Mouse (Mus musculus): ENCODE data around the gene Dnaaf3. TPM values are rescaled to one million over a fixed set of nuclear protein-coding genes. Genes with fewer than 3 reads are reported as not detected.

The Dnaaf3 gene
- total and polyA plus RNA-seq, 2 experiments from 2014 or later: 2.0 to 2.2 TPM

GRCm38 (mm10) chr7:4504646-4505435 is 27.4 kb downstream of the Dnaaf3 start:
- 67% methylated on average over 11 of the region's 11 CpGs for WGBS
- Histone ChIP-seq H3K4me2 (ENCODE audit: low read depth) (no peak overlapping the region), H3K9me3 (ENCODE audit: low read length) (no peaks in the 10 kb centered on the region), H3K4me3 (ENCODE audit: low read depth, low read length) (no peak overlapping the region), H3K9ac (no peak overlapping the region), H3K36me3 (ENCODE audit: insufficient read depth) (no peaks in the 10 kb centered on the region), H3K27me3 (ENCODE audit: insufficient read depth, low read length) (no peaks in the 10 kb centered on the region), H3K27ac (ENCODE audit: low read depth, low read length) (no peak overlapping the region), H3K4me1 (ENCODE audit: insufficient read depth) (peaks cover 6% of the 10 kb centered on the region; the same call in 1 of the 2 replicates)
- no peak for DNase-seq
- ATAC-seq: no peak
- TF ChIP-seq CTCF (IDR thresholded peaks at IDR 0.05; ENCODE audit: low read depth): no peak

GRCm38 (mm10) chr7:4503858-4504257 is 28.4 kb downstream of the Dnaaf3 start:
- H3K27ac ChIP-seq (ENCODE audit: low read depth, low read length): no peak overlapping the region
- no peak overlapping the region for H3K4me3 ChIP-seq (ENCODE audit: low read depth, low read length)
- H3K36me3 ChIP-seq (ENCODE audit: insufficient read depth): no peaks in the 10 kb centered on the region
- no peak for ATAC-seq
- peaks cover 12% of the 10 kb centered on the region; the same call in 1 of the 2 replicates for H3K4me1 ChIP-seq (ENCODE audit: insufficient read depth)
- H3K9me3 ChIP-seq (ENCODE audit: low read length): no peaks in the 10 kb centered on the region
- no peak overlapping the region for H3K9ac ChIP-seq
- no peak for TF ChIP-seq CTCF (IDR thresholded peaks at IDR 0.05; ENCODE audit: low read depth)
- no peak for DNase-seq
- WGBS: 84% methylated on average over 5 of the region's 5 CpGs
- no peak overlapping the region for H3K4me2 ChIP-seq (ENCODE audit: low read depth)
- H3K27me3 ChIP-seq (ENCODE audit: insufficient read depth, low read length): no peaks in the 10 kb centered on the region

- H3K36me3 ChIP-seq (ENCODE audit: insufficient read depth): no peaks in the 10 kb centered on the region
- H3K4me3 ChIP-seq (ENCODE audit: low read depth, low read length): no peak overlapping the region
- H3K27ac ChIP-seq (ENCODE audit: low read depth, low read length): no peak overlapping the region
- no peaks in the 10 kb centered on the region for H3K27me3 ChIP-seq (ENCODE audit: insufficient read depth, low read length)
- no peak overlapping the region for H3K4me2 ChIP-seq (ENCODE audit: low read depth)
- ATAC-seq (no peak), DNase-seq (no peak)
- H3K4me1 ChIP-seq (ENCODE audit: insufficient read depth): peaks cover 19% of the 10 kb centered on the region; the same call in 1 of the 2 replicates
- TF ChIP-seq CTCF (IDR thresholded peaks at IDR 0.05; ENCODE audit: low read depth): no peak
- WGBS: 78% methylated on average over 4 of the region's 4 CpGs
- H3K9ac ChIP-seq: no peak overlapping the region
- no peaks in the 10 kb centered on the region for H3K9me3 ChIP-seq (ENCODE audit: low read length)
Measured at GRCm38 (mm10) chr7:4503100-4503499, 29.2 kb downstream of the Dnaaf3 start.

DNA sequence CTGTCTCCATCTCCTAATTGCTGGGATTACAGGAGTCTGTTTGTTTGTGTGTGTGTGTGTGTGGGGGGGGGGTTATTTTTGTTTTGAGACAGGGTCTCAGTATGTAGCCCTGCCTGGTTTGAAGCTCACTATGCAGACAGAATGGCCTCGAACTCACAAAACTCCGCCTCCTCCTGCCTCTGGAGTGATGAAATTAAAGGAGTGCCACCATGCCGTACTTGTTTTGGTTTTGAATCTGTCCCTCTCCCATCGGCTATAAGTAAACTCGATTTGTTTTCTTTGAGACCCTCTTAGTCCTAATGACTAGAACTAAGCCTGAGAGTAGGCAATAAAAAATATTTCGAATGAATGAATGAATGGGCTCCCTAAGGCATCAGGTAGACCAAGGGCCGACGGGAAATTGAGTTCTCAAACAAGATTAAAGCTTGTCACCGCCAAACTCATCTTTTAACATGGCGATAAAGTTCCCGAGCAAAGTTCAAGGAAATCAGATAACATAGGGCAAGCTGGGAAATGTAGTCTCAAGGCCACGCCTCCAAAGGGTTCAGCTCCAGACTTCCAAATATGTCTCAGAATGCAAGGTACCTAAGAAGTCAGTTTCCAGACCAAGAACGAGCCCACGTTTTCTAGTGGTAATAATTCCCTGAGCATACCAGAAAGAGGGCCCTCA is 29.7 kb downstream of the Dnaaf3 start:
- Histone ChIP-seq H3K4me3 (ENCODE audit: low read depth, low read length) (peak overlapping the region; percentile 83), H3K9ac (peak overlapping the region; percentile 85; the same call in 1 of the 2 replicates), H3K9me3 (ENCODE audit: low read length) (no peaks in the 10 kb centered on the region), H3K36me3 (ENCODE audit: insufficient read depth) (no peaks in the 10 kb centered on the region), H3K4me1 (ENCODE audit: insufficient read depth) (peaks cover 19% of the 10 kb centered on the region; the same call in 1 of the 2 replicates), H3K27ac (ENCODE audit: low read depth, low read length) (no peak overlapping the region), H3K4me2 (ENCODE audit: low read depth) (peak overlapping the region; percentile 69), H3K27me3 (ENCODE audit: insufficient read depth, low read length) (no peaks in the 10 kb centered on the region)
- ATAC-seq (peak; percentile 23; the same call in 1 of the 2 replicates), DNase-seq (peak; percentile 69)
- TF ChIP-seq CTCF (IDR thresholded peaks at IDR 0.05; ENCODE audit: low read depth): no peak
- 9% methylated on average over 14 of the region's 14 CpGs for WGBS

GRCm38 (mm10) chr7:4501558-4502397 is 30.5 kb downstream of the Dnaaf3 start, which contains the start of gene Ppp1r12c:
Gene Ppp1r12c, minus strand, starts transcription at chr7:4501680.
- H3K27ac ChIP-seq (ENCODE audit: low read depth, low read length): peak within 1 kb of the TSS; percentile 88
- H3K4me1 ChIP-seq (ENCODE audit: insufficient read depth): peaks cover 19% of the 10 kb centered on the region; the same call in 1 of the 2 replicates
- ATAC-seq (peak; percentile 96), DNase-seq (peak; percentile 97)
- TF ChIP-seq CTCF (IDR thresholded peaks at IDR 0.05; ENCODE audit: low read depth): no peak
- H3K9me3 ChIP-seq (ENCODE audit: low read length): no peaks in the 10 kb centered on the region
- H3K9ac ChIP-seq: peak within 1 kb of the TSS; percentile 85
- WGBS: 2% methylated on average over 62 of the region's 62 CpGs
- peaks cover 5% of the 10 kb centered on the region; the same call in 1 of the 2 replicates for H3K36me3 ChIP-seq (ENCODE audit: insufficient read depth)
- peak within 1 kb of the TSS; percentile 69 for H3K4me2 ChIP-seq (ENCODE audit: low read depth)
- no peaks in the 10 kb centered on the region for H3K27me3 ChIP-seq (ENCODE audit: insufficient read depth, low read length)
- H3K4me3 ChIP-seq (ENCODE audit: low read depth, low read length): peak within 1 kb of the TSS; percentile 83

- WGBS: 3% methylated on average over 44 of the region's 52 CpGs
- H3K4me3 ChIP-seq (ENCODE audit: low read depth, low read length): peak overlapping the region; percentile 83
- ATAC-seq (peak; percentile 34), DNase-seq (no peak)
- TF ChIP-seq CTCF (IDR thresholded peaks at IDR 0.05; ENCODE audit: low read depth): no peak
- H3K4me1 ChIP-seq (ENCODE audit: insufficient read depth): peaks cover 19% of the 10 kb centered on the region; the same call in 1 of the 2 replicates
- no peaks in the 10 kb centered on the region for H3K9me3 ChIP-seq (ENCODE audit: low read length)
- peak overlapping the region; percentile 69 for H3K4me2 ChIP-seq (ENCODE audit: low read depth)
- peak overlapping the region; percentile 88 for H3K27ac ChIP-seq (ENCODE audit: low read depth, low read length)
- H3K9ac ChIP-seq: peak overlapping the region; percentile 85
- H3K36me3 ChIP-seq (ENCODE audit: insufficient read depth): peaks cover 13% of the 10 kb centered on the region
- no peaks in the 10 kb centered on the region for H3K27me3 ChIP-seq (ENCODE audit: insufficient read depth, low read length)
Measured at GRCm38 (mm10) chr7:4500892-4501471, 31.3 kb downstream of the Dnaaf3 start.
